Mouse (Mus musculus) cortical plate, adult 2 months (tissue): ENCODE data around the gene Nup160.

Experiments used
- CTCF ChIP-seq: fragments of 200-500 bp; IDR thresholded peaks from 2 replicates; pipeline ENCODE4 v1.5.1; 2011; ENCODE audit warnings: mild to moderate bottlenecking, control low read depth, low read length; ENCODE audit not compliant: insufficient read depth; ENCODE audit errors: extremely low read depth
- POLR2A ChIP-seq: fragments of 200-500 bp; IDR thresholded peaks from 2 replicates; pipeline ENCODE4 v1.6.1; 2011; ENCODE audit warnings: mild to moderate bottlenecking, low read length, control low read depth; ENCODE audit not compliant: insufficient read depth; ENCODE audit errors: extremely low read depth

GRCm38 (mm10) chr2:90700943-90701342 is 23.9 kb downstream of the Nup160 start:
- TF ChIP-seq CTCF (no peak), POLR2A (no peak)
